Mouse (Mus musculus) mesoderm, embryonic 11.5 days (tissue): Measurements from ENCODE around the gene Ryr1.

Source experiments
- DNase-seq: peaks from one replicate; pipeline ENCODE4 v3.0.0-alpha.2; 2012; ENCODE audit warnings: low read depth, low spot score

The Ryr1 gene

DNA sequence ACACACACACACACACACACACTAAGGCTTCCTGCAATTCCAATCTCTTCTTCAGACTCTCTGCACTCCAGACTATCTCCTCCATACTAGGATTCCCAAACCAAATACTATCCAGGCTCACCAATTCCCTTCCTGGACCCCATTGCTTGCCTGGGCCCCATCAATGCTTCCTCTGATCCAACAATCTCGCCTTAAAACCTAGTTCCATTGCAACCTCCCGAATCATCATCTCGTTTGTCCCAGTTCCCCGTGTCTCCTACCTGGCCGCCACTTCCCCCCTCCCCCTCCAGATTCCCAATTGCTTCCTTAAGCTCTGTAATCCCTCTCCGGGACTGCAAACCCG, 163.4 kb downstream of the Ryr1 start:
- DNase-seq, result no peak

DNA sequence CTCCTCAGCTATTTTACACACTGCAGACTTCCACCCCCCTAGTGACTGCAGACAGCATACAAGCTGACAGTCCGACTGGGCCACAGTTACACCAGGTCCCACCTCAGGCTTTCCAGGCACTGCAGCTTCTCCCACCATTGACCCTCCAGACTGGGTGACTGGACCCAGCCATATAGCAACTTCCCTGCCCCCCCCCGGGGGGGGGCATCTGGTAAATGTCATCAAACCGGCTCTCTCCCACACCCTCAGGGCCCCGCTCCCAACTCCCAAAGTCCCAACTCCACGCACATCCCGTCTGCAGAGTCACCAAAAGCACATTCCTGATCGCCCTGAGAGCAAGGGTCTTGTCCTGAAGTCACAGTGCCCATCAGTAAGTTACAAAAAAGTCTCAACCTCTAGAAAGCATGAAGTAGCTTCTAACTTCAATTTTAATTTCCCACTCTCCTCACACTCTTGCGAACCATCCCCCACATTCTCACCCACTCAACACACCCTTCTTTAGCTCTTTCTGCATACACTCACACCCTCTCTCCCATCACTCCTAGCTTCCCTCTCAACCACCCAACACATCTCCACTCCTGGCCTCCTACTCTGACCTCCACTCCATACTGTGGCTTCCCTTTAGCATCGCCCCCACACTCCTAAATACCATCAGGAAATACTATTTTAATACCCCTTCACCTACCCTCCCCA, 164.5 kb downstream of the Ryr1 start:
- no peak for DNase-seq

DNA sequence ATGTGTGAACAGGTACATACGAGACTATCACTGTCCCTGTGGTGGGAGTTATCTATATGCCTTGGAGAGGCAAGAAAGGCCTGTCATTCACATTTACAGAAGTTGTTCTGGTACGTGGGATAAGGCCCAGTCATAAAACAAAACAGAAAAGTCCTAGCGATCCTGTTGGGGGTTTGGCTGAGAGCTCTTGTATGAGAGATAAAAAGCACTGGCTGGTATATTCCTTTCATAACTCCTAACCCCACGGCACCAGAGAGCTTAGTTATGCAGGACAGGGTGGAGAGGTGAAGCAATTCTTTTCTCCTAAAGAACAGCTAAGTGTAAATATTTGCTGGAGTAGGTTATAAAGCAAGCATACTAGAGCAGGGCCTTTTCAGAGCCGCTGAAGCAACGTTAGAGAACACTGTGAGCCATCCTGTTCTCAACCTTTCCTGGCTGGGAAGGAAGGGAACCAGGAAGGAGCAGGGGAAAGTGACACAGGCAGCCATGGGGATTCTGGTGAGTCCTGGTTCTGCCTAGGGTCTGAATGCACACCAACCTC, 165.4 kb downstream of the Ryr1 start:
- no peak for DNase-seq

DNA sequence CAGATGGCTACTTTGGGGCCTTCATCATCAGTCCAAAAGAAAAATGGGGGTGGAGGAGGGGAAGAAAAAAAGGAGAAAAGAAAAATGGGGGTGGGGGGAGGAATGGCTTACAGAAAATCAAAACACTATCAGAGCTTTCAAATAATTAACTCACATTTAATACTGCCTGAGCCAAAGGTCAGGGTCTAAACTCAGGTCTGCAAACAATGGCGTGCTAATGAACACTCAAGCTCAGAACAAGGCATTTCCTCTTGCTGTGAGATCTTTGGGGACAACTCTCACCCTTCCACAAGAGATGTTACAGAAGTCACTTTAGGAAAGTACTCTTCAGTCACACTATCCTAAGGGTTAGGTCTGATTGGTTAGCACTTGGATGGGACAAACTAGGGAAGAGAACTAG, 166.2 kb downstream of the Ryr1 start:
- no peak for DNase-seq

DNA sequence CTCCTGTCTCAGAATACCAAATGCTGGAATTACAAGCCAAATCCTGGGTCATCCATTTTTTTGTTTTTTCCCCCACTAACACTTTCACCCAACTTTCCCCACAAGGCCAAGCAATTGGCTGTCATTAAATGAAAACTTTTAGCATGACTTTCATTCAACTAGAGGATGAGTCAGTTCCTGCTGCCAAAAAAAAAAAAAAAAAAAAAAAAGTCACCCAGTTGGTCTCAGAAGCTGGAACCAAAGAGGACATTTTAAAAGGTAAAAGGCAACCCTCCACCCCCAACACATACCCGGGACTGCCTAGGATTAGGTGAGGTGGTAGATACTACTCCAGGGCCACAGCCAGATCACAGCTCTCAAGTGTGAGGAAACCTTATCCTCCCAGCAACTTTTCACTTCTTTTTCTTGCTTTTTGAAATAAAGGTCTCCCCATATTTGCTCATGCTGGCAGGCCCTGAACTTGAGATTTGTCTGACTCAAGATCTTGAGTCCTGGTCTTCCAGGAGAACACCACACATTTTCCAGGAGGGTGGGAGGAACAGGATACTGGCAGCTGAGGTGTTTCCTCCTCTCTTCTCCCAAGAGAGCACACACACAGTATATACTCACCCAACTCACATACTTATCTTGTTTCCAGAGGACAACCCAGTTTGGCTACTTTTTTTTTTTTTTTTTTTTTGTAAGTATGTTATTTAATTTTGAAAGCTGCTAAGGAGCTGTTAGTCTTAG, 166.8 kb downstream of the Ryr1 start:
- DNase-seq, result no peak

DNA sequence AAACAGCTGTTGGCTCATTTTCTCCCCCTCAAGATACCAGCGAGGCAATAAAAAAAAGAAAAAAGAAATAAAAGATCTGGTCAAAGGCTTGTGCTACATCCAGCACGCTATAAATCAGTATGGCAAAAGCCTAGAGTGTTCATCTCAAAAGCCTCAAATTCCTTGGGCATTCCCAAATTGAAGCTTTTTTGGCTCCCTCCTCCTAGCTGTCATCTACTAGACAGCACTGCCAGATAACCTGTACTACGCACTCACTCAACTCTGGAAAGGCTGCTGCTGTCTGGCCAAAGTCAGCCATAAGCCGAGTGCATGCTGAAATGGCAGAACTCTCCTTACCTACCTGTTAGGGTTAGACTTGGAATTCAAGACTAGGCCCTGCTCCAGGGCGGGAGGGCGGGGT, 167.7 kb downstream of the Ryr1 start:
- no peak for DNase-seq

DNA sequence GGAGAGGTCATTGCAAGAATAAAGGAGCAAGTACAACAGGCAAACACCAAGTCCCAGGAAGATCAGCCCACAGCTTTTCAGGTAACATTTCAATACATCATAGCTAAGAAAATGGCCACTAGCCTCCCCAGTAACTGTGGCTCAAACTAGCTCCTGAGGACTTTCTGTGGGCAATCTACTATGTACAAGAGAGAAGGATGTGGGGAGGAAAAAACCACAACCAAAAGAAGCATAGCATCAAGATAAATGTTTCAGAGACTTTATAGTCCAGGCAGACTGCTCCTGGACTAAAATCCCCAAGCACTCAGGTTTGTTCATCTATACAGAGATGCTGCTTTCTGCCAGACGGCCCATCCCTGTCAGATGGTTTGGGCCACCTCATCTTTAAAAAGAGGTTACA, 168.7 kb downstream of the Ryr1 start:
- no peak for DNase-seq

DNA sequence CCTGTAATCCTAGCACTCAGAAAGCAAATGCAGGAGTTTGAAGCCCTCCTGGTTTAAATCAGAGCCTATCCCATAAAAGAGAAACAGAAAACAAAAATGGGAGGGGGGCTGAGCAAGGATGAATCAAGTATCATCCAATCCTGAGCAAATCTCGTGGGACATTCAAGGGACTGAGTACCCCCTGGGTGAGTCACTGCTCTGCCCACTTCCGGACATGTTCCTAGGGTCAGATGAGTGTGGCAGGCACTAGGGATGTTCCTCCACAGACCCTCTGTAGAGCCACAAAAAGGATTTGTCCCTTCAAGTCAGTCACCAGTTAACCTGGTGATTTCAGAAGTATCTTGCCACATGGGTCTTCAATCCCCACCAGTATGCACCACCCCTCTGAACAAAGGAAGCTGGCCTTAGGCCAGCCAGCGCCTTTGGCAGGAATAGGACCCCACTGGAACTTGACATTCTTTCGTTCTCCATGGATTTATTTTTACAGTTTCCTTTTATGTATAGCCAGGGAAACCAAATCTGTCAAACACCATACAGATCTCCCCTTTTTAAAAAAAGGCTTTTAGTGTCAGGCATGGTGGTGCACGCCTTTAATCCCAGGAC, 169.6 kb downstream of the Ryr1 start:
- no peak for DNase-seq

DNA sequence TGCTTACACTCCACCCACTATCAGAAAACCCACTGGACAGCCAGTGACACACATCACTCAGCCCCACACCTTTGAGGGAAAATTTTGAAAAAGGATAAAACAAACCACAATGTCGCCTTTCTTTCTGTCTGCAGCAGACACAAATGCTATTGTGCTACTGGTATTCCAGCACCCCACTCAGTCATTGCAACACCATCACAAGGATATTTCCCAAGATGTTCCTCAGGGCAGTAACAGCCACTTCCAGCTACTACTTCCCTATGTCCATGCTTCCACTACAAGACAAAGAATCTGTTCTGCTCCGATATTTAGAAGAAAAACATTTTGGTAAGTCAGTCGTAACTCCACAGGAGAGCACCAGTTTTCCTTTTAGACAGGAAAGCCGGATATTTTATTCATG, 170.2 kb downstream of the Ryr1 start:
- no peak for DNase-seq

DNA sequence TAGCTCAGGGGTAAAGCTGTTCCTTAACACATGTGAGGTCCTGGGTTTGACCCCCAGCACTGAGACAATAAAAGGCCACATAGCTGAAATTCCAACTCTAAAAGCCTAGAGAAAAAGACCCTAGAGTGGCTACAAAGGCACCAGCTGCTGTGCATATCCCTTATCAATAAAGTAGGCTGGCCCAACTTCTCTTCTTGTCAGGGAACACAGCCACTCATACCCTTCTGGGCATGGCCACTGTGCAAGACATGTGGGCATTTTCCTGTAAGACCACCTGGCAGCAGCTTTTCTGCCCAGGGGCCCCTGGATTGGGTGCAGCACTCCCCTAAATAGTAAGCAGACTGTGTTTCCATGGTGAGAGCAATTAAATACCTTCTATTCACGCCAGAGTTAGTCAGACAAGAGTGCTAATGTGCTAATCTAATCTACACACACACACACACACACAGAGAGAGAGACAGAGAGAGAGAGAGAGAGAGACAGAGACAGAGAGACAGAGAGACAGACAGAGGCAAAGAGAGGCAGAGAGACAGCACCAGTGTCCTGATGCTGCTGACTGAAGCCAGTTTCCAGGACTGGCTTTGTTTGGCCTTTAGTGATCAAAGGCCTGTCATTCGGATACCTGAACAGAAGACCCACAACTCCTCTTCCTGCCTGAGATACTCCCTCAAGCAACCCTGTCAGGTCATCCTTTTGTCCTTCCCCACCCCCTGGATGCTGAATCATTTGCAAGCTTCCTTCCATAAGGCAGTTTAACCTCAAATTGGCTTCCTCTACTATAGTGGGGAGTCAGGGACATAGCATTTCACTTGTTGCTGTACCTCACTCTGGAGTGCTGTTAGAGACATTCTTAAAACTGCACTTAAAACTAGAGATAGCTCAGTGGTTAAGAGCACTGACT, 171.3 kb downstream of the Ryr1 start:
- DNase-seq, result peak; percentile 74
